Mouse (Mus musculus): Measurements from ENCODE around the gene Ndst4. TPM values are rescaled to one million over a fixed set of nuclear protein-coding genes. Genes with fewer than 3 reads are reported as not detected.

Gene Ndst4
- polyA plus RNA-seq (2012; rRNA removed) = 0.11 and 0.18 TPM in 2 replicates

DNA sequence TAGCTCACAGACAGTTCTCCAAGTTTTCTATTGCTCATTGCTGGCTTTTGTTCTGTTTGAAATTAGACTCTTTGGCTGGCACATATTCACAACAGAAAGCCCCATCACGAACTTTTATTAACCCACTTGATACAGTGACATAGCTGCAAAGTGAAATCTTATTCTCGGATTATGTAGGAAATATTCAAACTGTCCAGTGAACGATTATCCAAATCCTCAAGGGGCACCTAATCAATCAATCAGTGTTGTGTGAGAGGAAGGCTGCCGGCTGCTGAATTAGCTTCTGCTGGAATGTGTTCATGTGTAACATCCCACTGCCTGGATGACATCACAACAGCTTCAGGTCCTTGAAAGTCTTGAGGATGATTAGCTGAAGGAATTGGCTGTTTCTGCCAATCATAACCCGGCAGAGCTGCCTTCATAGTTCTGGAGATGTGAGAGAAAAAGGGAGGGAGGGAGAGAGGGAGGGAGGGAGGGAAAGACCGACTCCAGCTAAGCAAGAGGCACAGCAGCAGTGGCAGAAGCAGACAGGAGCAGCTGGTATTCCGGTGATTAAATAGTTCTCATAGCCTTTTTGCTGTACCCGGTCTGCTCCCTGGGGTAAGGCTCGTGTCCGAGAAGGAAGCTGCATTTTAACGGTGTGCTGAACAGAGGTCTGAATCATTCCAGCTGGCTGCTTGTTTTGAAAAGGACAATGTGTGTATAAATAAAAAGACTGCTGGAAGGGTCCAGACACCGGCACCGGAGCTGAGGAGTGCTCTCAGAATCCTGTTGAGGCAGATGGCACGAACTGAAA, at the start of gene Ndst4:
Gene Ndst4, plus strand, starts transcription at position 476 of the 796 bp plus-strand sequence.
- DNase-seq (ENCODE audit: low read depth) = no peak

GRCm38 (mm10) chr3:125397443-125397842, 6.4 kb upstream of the Ndst4 start:
- DNase-seq (ENCODE audit: low read depth) = no peak

GRCm38 (mm10) chr3:125406456-125406855, 2.6 kb downstream of the Ndst4 start:
- no peak for DNase-seq (ENCODE audit: low read depth)

DNA sequence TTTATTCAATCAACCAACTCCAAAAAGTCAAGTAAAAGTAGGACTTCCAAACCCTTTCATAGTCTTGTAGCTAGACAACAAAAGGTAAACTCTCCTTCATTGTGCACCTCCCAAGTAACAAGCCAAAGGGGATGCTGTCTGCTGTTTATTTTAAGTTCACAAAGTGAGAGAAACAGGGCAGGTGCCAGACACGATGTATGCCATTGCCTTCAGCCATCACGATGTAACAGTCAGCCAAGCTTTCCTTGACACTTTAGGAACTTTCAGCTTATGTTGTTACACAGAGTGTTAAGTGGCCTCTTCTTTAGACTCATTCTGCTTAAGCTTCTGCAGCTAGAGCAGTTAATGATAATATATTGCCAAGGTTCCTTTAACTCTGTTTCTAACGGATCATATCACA, 3.1 kb downstream of the Ndst4 start:
- DNase-seq (ENCODE audit: low read depth) = no peak

GRCm38 (mm10) chr3:125466894-125467652, 63.2 kb downstream of the Ndst4 start:
- DNase-seq (ENCODE audit: low read depth) = no peak

DNA sequence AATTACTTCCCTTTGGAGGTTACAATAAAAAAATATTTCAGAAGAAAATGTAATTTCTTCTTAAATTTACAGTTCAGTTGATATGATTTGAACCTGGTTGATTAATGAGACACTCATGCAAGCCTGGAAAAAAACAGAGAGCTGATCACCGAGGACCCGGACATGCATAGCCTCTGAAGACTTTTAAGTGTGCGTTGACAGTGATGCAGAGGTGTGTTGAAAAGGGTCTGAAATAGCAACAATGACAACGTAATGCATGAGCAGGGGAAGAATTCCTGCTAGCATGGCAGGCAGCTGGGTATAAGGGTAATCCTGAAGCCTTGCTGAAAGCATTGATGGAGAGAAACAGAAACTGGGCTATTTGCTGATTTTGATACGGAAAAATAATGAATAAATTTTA, 106.2 kb downstream of the Ndst4 start:
- DNase-seq (ENCODE audit: low read depth) = no peak

- DNase-seq (ENCODE audit: low read depth) = no peak
Observed at GRCm38 (mm10) chr3:125533371-125533770, 129.5 kb downstream of the Ndst4 start.

DNA sequence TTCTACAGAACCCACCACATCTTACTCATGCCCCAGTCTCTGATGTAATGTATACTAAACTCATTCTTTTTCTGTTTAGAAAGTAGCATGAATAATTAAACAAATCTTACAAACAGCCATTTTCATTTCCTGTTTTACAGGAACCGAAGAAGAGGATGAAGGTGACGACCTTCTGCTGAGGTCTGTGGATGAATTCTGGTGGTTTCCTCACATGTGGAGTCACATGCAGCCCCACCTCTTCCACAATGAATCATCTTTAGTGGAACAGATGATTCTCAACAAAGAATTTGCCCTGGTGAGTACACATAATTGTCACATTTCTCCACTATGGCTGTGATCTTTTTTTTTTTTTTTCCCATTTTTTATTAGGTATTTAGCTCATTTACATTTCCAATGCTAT, 166.7 kb downstream of the Ndst4 start:
- no peak for DNase-seq (ENCODE audit: low read depth)

- DNase-seq (ENCODE audit: low read depth) = no peak
Observed at GRCm38 (mm10) chr3:125632233-125632632, 228.4 kb downstream of the Ndst4 start.

DNA sequence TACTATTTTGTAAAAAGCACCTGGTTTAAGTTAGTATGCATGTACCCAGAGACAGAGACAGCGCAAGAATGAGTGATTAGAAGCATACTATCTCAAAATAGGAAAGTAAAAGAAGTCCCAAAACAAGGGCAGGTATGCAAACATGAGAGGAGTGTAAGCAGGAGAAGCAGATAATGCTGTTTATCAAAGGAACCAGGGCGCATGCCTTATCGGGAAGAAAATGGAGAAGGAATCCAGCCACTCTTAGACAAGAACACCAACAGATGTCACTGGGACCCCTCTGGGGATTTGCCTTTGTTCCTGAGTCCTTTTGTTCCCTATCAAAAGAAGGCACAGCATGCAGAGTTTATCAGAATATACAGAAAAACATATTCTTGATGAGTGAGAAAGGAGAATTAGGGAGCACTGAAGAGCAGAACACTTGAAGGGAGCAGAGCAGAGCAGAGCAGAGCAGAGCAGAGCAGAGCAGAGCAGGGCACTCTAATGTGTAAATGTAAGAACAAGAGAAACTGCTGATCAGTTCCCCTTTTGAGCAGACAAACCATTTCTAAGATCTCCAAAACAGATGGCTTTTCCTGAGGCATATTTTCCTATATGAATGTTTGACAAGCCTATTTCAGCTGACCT, 251.2 kb downstream of the Ndst4 start:
- no peak for DNase-seq (ENCODE audit: low read depth)

- DNase-seq (ENCODE audit: low read depth) = no peak
Observed at GRCm38 (mm10) chr3:125660114-125660717, 256.3 kb downstream of the Ndst4 start.

GRCm38 (mm10) chr3:125660884-125661532, 257.1 kb downstream of the Ndst4 start:
- no peak for DNase-seq (ENCODE audit: low read depth)

DNA sequence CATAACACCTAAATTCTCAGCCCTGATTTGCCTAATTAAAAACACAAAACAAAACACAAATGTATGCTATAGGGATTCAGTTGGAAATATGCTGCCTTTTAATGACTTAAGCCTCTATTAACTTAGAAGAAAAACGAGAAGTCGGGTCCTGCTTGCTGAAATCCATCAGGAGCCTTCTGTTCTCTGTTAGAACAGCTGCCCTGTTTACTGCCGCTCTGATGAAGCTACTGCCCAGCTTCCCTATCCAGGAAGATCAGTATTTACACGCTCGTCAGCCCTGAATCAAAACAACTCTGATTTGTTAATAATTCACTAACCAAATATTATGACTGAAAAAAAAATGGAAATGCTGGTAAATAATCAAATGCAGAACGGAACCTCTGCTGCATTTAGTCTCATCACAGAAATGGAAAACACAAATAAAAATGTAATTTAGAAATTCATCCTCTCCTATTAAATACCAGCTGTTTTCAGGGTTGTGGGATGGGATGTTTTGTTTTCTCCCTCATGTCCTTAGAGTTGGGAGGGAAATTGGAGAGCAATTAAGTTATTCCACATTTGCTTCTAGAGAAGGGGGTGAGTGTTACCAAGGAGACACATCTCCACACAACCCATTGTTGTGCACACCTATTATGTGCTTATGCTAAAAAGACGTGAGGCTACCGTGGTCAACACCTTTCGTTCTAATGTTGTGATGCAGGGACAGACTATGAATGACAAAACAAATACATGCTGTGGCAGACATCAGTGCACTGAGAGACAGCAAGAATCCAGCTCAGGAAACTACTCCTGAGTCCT, 270.3 kb downstream of the Ndst4 start:
- DNase-seq (ENCODE audit: low read depth) = no peak

DNA sequence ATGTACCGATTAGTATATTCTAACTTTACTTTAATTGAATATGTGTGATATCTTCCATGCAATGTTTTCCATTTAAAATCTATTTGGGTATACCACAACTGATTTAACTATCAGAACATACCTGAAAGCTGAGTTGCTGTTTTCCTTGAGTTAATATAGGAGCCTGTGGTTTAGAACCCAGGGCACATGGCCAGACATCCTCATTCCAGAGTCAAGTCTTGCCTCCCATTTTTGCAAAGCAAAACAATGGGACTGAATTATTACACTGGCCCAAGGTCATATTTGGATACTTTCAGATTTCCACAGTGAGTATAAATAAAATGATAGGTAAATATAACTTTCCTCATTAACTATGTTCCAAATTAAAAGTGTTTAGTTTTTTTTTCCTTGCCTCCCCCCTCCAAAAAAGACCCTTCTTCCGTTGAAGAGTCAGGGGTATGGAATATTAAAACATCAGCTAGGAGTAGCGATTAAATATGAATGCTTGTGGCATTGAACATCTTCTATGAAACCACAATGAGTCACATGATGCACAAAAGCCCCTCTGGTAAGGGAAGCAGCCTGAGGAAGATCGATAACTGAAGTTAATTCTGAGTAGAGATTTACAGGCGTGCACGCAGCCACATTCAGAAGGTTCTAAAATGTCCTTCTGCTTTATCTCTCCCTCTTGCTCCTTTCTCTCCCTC, 271.5 kb downstream of the Ndst4 start:
- DNase-seq (ENCODE audit: low read depth) = no peak

GRCm38 (mm10) chr3:125678924-125679323, 275.0 kb downstream of the Ndst4 start:
- no peak for DNase-seq (ENCODE audit: low read depth)

- DNase-seq (ENCODE audit: low read depth) = no peak
Observed at GRCm38 (mm10) chr3:125683460-125684230, 279.8 kb downstream of the Ndst4 start.

DNA sequence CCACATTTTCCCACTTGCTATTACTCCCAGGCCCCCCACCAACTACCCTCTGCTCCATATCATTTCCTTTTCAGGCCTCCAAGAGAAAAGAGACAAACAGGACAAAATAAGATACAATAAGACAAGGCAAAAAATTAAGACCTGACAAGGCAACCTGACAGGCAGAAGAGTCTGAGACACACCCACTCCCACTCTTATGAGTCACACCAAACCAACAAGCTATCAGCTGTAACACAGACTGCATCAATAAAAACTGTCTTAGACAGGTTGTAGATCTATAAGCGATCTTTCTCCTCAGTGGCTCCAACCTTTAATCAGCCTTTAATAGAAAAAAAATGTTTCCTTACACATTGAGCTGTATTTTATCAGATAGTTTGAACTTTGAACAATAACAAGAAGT, 280.7 kb downstream of the Ndst4 start:
- DNase-seq (ENCODE audit: low read depth) = no peak

DNA sequence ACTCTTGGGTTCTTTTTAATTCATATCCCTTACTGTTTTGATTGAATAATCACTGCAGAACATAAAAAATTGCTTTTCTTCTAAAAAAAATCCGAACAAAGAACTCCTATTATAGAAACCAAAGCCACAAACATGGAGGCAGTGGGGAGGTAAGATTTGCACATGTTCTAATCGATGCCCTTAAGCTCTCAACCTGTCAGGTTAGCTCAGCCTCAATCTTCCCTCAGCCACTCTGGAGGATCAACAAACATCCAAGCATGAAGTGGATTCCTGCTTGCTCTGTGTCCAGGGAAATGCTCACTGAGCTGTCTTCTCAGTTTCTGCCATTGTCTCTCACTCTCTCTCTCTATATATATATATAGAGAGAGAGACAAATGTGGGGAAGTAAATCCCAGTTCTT, 283.7 kb downstream of the Ndst4 start:
- no peak for DNase-seq (ENCODE audit: low read depth)

DNA sequence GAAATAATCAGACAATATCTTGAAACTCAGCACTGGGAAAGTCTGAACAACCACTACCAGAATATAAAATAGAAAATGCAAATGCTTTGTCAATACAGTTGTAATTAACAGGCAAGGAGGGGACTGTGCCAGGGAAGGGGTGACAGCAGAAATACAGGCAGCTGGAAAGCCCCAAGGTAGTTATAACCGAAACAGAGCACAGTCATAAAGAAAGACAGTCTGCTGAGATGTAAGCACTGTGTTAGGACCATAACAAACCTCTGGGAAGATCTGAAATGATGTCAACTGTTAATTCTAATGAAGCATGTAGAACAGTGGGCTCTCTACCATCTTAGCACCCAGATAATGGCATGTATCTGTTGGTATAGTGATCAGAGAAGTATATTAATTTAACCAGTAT, 287.1 kb downstream of the Ndst4 start:
- no peak for DNase-seq (ENCODE audit: low read depth)

All from gonadal fat pad, adult 2 months (tissue).